Mouse (Mus musculus): ENCODE measurements around the gene Jam2. TPM values are rescaled to one million over a fixed set of nuclear protein-coding genes. Genes with fewer than 3 reads are reported as not detected.

The Jam2 gene
- 2.3 and 2.5 TPM in 2 replicates for polyA plus RNA-seq (2012; rRNA removed)

- DNase-seq (ENCODE audit: low read depth in 1 of 2, low spot score in 2 of 2): no peak
- TF ChIP-seq CTCF (IDR thresholded peaks at IDR 0.05; ENCODE audit: extremely low read depth, insufficient read depth, insufficient read length, insufficient replicate concordance): no peak
- no peak for TF ChIP-seq POLR2A (IDR thresholded peaks at IDR 0.05; ENCODE audit: low read depth, low read length)
These were observed at the start of gene Jam2 for GRCm38 (mm10) chr16:84774003-84774703. Jam2 (plus strand) TSS chr16:84774123.

GRCm38 (mm10) chr16:84734806-84735165 lies 39.1 kb upstream of the Jam2 start:
- DNase-seq (ENCODE audit: low read depth in 1 of 2, low spot score in 2 of 2): no peak
- H3K27me3 ChIP-seq (ENCODE audit: control insufficient read depth, insufficient read depth, low read length): no peaks in the 10 kb centered on the region
- peak overlapping the region; percentile 49; the same call in 1 of the 2 replicates for H3K27ac ChIP-seq (ENCODE audit: insufficient read depth, low read length)
- H3K4me3 ChIP-seq (ENCODE audit: extremely low read depth, insufficient read depth, insufficient read length): peak overlapping the region; percentile 70
- WGBS: under 1% methylated on average over 15 of the region's 15 CpGs
- peaks cover 7% of the 10 kb centered on the region for H3K36me3 ChIP-seq (ENCODE audit: control insufficient read depth, insufficient read depth, low read length)
- TF ChIP-seq POLR2A (IDR thresholded peaks at IDR 0.05; ENCODE audit: low read depth, low read length): no peak
- TF ChIP-seq CTCF (IDR thresholded peaks at IDR 0.05; ENCODE audit: extremely low read depth, insufficient read depth, insufficient read length, insufficient replicate concordance): no peak
- H3K4me1 ChIP-seq (ENCODE audit: control insufficient read depth, insufficient read depth, insufficient read length): no peaks in the 10 kb centered on the region

More at GRCm38 (mm10) chr16:84774003-84774703, at the start of gene Jam2:
- H3K36me3 ChIP-seq (ENCODE audit: control insufficient read depth, insufficient read depth, low read length): no peaks in the 10 kb centered on the region
- peaks cover 19% of the 10 kb centered on the region for H3K27me3 ChIP-seq (ENCODE audit: control insufficient read depth, insufficient read depth, low read length)
- WGBS: 2% methylated on average over 43 of the region's 43 CpGs
- peaks cover 5% of the 10 kb centered on the region; the same call in 1 of the 2 replicates for H3K4me1 ChIP-seq (ENCODE audit: control insufficient read depth, insufficient read depth, insufficient read length)
- H3K4me3 ChIP-seq (ENCODE audit: extremely low read depth, insufficient read depth, insufficient read length): peak within 1 kb of the TSS; percentile 47
- peak within 1 kb of the TSS; percentile 50 for H3K27ac ChIP-seq (ENCODE audit: insufficient read depth, low read length)

- H3K27me3 ChIP-seq (ENCODE audit: control insufficient read depth, insufficient read depth, low read length): no peaks in the 10 kb centered on the region
- peak; percentile 83 to 91 for DNase-seq (ENCODE audit: low read depth in 1 of 2, low spot score in 2 of 2)
- 0 out of 2 replicates have a peak, but pooled peaks have one; percentile 34 for TF ChIP-seq POLR2A (IDR thresholded peaks at IDR 0.05; ENCODE audit: low read depth, low read length)
- TF ChIP-seq CTCF (IDR thresholded peaks at IDR 0.05; ENCODE audit: extremely low read depth, insufficient read depth, insufficient read length, insufficient replicate concordance): peak; percentile 88
- peaks cover 3% of the 10 kb centered on the region for H3K36me3 ChIP-seq (ENCODE audit: control insufficient read depth, insufficient read depth, low read length)
- WGBS: under 1% methylated on average over 66 of the region's 66 CpGs
- H3K4me3 ChIP-seq (ENCODE audit: extremely low read depth, insufficient read depth, insufficient read length): peak within 1 kb of the TSS; percentile 70
- peak within 1 kb of the TSS; percentile 49 for H3K27ac ChIP-seq (ENCODE audit: insufficient read depth, low read length)
- H3K4me1 ChIP-seq (ENCODE audit: control insufficient read depth, insufficient read depth, insufficient read length): no peaks in the 10 kb centered on the region
These were observed 38.5 kb upstream of the Jam2 start, which contains the start of gene Mrpl39 for GRCm38 (mm10) chr16:84735166-84736105. Mrpl39 (minus strand) TSS chr16:84735742.

- TF ChIP-seq POLR2A (IDR thresholded peaks at IDR 0.05; ENCODE audit: low read depth, low read length) (no peak), CTCF (IDR thresholded peaks at IDR 0.05; ENCODE audit: extremely low read depth, insufficient read depth, insufficient read length, insufficient replicate concordance) (no peak)
- Histone ChIP-seq H3K36me3 (ENCODE audit: control insufficient read depth, insufficient read depth, low read length) (no peaks in the 10 kb centered on the region), H3K4me3 (ENCODE audit: extremely low read depth, insufficient read depth, insufficient read length) (no peak overlapping the region), H3K4me1 (ENCODE audit: control insufficient read depth, insufficient read depth, insufficient read length) (no peaks in the 10 kb centered on the region), H3K27me3 (ENCODE audit: control insufficient read depth, insufficient read depth, low read length) (no peaks in the 10 kb centered on the region), H3K27ac (ENCODE audit: insufficient read depth, low read length) (no peak overlapping the region)
- no peak for DNase-seq (ENCODE audit: low read depth in 1 of 2, low spot score in 2 of 2)
- WGBS: 75% methylated on average over 3 of the region's 3 CpGs
These were observed 36.6 kb upstream of the Jam2 start for GRCm38 (mm10) chr16:84737358-84737757.

GRCm38 (mm10) chr16:84744703-84745490 lies 29.0 kb upstream of the Jam2 start:
- Histone ChIP-seq H3K4me1 (ENCODE audit: control insufficient read depth, insufficient read depth, insufficient read length) (no peaks in the 10 kb centered on the region), H3K27me3 (ENCODE audit: control insufficient read depth, insufficient read depth, low read length) (no peaks in the 10 kb centered on the region), H3K27ac (ENCODE audit: insufficient read depth, low read length) (no peak overlapping the region), H3K36me3 (ENCODE audit: control insufficient read depth, insufficient read depth, low read length) (no peaks in the 10 kb centered on the region), H3K4me3 (ENCODE audit: extremely low read depth, insufficient read depth, insufficient read length) (no peak overlapping the region)
- DNase-seq (ENCODE audit: low read depth in 1 of 2, low spot score in 2 of 2): no peak
- WGBS: 77% methylated on average over 10 of the region's 10 CpGs
- TF ChIP-seq CTCF (IDR thresholded peaks at IDR 0.05; ENCODE audit: extremely low read depth, insufficient read depth, insufficient read length, insufficient replicate concordance) (no peak), POLR2A (IDR thresholded peaks at IDR 0.05; ENCODE audit: low read depth, low read length) (no peak)

GRCm38 (mm10) chr16:84745721-84746306 lies 28.1 kb upstream of the Jam2 start:
- no peak for TF ChIP-seq POLR2A (IDR thresholded peaks at IDR 0.05; ENCODE audit: low read depth, low read length)
- TF ChIP-seq CTCF (IDR thresholded peaks at IDR 0.05; ENCODE audit: extremely low read depth, insufficient read depth, insufficient read length, insufficient replicate concordance): no peak
- 85% methylated on average over 6 of the region's 6 CpGs for WGBS
- Histone ChIP-seq H3K27ac (ENCODE audit: insufficient read depth, low read length) (no peak overlapping the region), H3K4me1 (ENCODE audit: control insufficient read depth, insufficient read depth, insufficient read length) (no peaks in the 10 kb centered on the region), H3K4me3 (ENCODE audit: extremely low read depth, insufficient read depth, insufficient read length) (no peak overlapping the region), H3K36me3 (ENCODE audit: control insufficient read depth, insufficient read depth, low read length) (no peaks in the 10 kb centered on the region), H3K27me3 (ENCODE audit: control insufficient read depth, insufficient read depth, low read length) (no peaks in the 10 kb centered on the region)
- DNase-seq (ENCODE audit: low read depth in 1 of 2, low spot score in 2 of 2): no peak

Measured in spleen, adult 2 months (tissue).